Mouse (Mus musculus) thymus, postnatal 10 days (tissue): ENCODE measurements around the gene Pmvk.
A peak's percentile ranks its signal among the peaks of the same experiment; 100 is the strongest.

ENCODE experiments used
- DNase-seq, 2 experiments: peaks; one replicate each; pipeline ENCODE4 v3.0.0; 2021; ENCODE audit warnings: low spot score in 2 of 2

Pmvk gene

GRCm38 (mm10) chr3:89479055-89479454 lies 24.7 kb downstream of the Pmvk start:
- no peak for DNase-seq

- peak; percentile 18 to 52 for DNase-seq
Observed at GRCm38 (mm10) chr3:89481488-89481887, 27.1 kb downstream of the Pmvk start.

- DNase-seq: no peak
Observed at GRCm38 (mm10) chr3:89482249-89482648, 27.9 kb downstream of the Pmvk start.

- DNase-seq: peak; percentile 60 to 84
Observed at GRCm38 (mm10) chr3:89484766-89485524, 30.6 kb downstream of the Pmvk start.

GRCm38 (mm10) chr3:89486111-89486510 lies 31.8 kb downstream of the Pmvk start:
- DNase-seq: no peak

- DNase-seq: no peak
Observed at GRCm38 (mm10) chr3:89486916-89487702, 32.8 kb downstream of the Pmvk start.

- no peak for DNase-seq
Observed at GRCm38 (mm10) chr3:89490790-89491189, 36.4 kb downstream of the Pmvk start.

DNA sequence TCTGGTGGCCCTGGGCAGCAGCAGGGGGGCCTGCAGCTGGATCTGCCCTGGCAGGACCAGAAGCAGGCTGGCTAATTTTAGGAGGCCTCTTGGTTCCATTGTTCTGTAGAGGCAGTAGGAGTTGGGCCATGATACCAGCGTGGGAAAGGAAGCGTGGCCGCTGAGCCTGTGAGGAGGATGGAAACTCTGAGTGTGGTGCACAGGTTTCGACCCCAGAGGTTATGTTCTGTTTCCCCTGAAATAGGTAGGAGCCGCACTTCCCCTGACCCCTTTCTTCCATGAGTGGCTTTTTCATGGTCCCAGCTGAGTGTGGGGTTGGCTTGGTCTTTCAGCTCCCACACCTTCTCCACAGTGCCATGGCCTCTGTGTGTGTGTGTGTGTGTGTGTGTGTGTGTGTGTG lies 37.2 kb downstream of the Pmvk start:
- DNase-seq: no peak

DNA sequence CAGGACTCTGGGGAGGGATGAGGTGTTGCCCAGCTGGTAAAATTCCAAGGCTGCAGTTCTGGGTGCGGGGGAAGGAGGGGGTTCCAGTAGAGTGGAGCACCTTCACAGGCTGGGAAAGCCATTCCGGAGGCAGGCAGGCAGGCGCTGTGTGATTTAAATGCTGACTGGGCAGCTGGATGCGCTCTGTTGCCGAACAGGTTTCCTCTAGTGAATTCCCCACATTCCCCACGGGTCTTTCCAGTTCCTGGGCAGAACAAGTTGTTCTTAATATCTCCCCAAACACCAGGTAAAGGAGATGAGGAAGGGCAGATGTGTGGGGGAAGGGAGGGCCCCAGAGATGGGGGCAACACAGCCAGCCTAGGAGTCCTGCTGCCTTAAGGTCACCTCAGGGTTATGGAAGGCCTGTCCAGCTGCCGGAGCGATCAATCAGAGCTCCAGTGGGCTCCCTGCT lies 38.4 kb downstream of the Pmvk start:
- no peak for DNase-seq

DNA sequence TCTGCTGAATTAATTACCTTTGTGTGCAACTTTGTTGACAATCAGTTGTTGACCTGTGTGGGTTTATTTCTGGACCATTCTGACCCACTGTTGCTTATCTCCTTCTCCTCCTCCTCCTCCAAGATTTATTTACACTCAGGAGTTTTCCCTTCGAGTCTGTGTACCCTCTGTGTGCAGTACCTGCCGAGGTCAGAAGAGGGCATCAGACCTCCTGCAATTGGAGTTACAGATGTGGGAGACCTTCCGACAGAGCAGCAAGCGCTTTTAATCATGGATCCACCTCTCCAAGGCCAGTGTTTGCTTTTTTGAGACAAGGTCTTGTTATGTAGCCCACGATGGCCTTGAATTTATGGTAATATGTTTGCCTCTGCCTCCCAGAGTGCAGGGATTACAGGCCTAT lies 40.3 kb downstream of the Pmvk start:
- DNase-seq: no peak

DNA sequence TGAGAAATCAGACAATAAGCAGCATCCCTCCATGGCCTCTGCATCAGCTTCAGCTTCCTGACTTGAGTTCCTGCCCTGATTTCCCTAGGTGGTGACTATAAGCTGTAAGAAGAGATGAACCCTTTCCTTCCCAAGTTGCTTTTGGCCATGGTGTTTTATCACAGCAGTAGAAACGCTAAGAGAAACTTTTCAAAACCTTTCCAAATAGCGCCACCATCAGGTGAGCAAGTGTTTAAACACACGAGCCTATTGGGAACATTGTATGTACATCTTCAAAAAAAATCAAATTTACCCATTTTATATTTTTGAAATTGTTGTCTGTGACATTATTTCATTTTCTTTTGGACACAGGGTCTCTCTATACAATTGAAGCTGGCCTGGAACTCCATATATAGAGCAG lies 42.0 kb downstream of the Pmvk start:
- no peak for DNase-seq

GRCm38 (mm10) chr3:89499696-89500095 lies 45.4 kb downstream of the Pmvk start:
- no peak for DNase-seq

DNA sequence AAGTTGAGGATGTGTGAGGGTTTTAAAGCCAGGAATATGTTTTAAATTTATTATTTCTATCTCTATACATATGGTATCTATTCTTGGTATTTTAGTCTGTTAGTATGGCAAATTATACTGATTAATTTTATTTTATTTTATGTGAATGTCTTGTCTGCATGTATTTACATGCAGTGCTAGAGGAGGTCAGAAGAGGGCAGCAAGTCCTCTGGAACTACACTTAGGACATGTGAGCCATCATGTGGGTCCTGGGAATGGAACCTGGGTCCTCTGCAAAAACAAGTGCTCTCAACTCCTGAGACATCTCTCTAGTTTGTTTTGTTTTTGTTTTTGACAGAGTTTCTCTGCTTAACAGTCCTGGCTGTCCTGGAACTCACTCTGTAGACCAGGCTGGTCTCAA lies 47.1 kb downstream of the Pmvk start:
- DNase-seq: no peak

- DNase-seq: no peak
Observed at GRCm38 (mm10) chr3:89502551-89502950, 48.2 kb downstream of the Pmvk start.

- DNase-seq: no peak
Observed at GRCm38 (mm10) chr3:89508041-89508440, 53.7 kb downstream of the Pmvk start.

GRCm38 (mm10) chr3:89510979-89511378 lies 56.6 kb downstream of the Pmvk start:
- DNase-seq: peak in 1 of 2 experiments; percentile 43

DNA sequence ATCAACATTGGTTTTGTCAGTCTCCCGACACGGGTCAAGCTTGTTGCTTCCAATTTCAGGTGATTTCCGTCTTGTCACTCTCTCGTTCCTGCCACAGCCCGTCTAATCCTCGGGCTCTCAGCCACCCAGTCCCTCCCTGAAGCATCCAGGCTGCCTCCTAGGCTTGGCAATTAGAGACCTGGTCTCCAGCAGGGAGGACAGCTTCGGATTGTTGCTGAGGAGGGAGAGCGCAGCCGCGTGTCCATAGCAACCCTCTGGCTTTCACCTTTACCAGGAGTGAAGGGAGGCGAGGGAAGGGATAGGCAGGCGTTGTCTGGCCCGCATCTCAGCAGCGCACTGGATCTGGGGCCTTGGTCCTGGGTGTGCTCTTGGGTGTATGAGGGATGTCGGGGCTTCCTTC lies 57.1 kb downstream of the Pmvk start:
- DNase-seq: no peak

DNA sequence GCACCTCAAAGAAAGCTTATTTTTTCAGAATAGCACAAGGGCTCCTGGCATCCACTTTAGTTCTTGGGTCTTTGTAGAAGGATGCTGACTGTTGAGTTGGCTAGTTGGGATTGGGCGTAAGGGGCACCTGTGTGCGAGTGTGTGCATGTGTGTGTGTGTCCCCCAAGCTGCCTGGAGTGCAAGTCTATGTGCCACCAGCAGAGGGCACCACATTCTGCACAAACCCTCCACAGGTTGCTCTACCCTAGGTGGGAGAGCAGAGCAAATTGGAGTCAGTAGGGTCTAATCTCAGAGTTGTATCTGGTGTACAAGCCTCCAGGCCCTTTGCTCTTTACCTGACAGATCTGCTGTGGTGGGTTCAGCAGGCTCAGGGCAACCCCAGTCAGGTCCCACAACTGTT lies 57.9 kb downstream of the Pmvk start:
- peak in 1 of 2 experiments; percentile 27 for DNase-seq

DNA sequence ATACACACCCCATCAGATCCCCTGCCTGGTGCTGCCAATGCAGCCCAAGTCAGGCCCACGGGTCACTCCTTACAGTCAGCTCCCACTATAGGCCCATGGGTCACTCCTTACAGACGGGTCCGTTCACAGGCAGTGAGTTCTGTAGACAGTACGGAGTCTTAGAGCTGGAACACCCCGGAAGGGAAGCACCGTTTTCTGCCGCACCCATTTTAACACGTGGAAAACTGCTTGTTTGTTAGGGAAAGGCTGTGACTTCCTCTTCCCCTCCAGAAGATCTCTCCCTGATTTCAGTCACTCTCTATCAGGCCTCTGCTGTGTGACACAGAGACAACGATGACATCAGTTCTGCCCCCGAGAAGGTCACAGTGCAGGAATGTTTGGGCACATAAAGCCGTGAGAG lies 61.1 kb downstream of the Pmvk start:
- DNase-seq: no peak

GRCm38 (mm10) chr3:89516321-89516720 lies 62.0 kb downstream of the Pmvk start:
- no peak for DNase-seq
